Mouse (Mus musculus): Measurements from ENCODE around the gene Fkbp6. TPM values are rescaled to one million over a fixed set of nuclear protein-coding genes. Genes with fewer than 3 reads are reported as not detected.

Fkbp6 gene
- polyA plus RNA-seq, 2 experiments, result 0.03 TPM; not detected in 1

GRCm38 (mm10) chr5:135382746-135383145 lies 32.9 kb upstream of the Fkbp6 start:
- H3K27me3 ChIP-seq (ENCODE audit: control insufficient read depth, insufficient read depth, low read length), result no peaks in the 10 kb centered on the region
- no peak overlapping the region for H3K4me2 ChIP-seq (ENCODE audit: low read depth)
- H3K9me3 ChIP-seq (ENCODE audit: control insufficient read depth, low read length), result no peaks in the 10 kb centered on the region
- no peak overlapping the region for H3K27ac ChIP-seq
- H3K4me1 ChIP-seq (replicated peaks; ENCODE audit: control insufficient read depth in 2 of 2, insufficient read depth in 2 of 2, low read length in 1 of 2), result no peaks in the 10 kb centered on the region
- DNase-seq (ENCODE audit: low read depth in 3 of 3, low spot score in 3 of 3) (no peak), ATAC-seq (ENCODE audit: insufficient read depth) (no peak)
- H3K36me3 ChIP-seq (replicated peaks; ENCODE audit: control insufficient read depth, insufficient read depth, low read depth), result peaks cover 81% of the 10 kb centered on the region
- no peak for TF ChIP-seq EP300 (IDR thresholded peaks at IDR 0.05; ENCODE audit: low read depth)
- no peak for TF ChIP-seq CTCF (IDR thresholded peaks at IDR 0.05; ENCODE audit: low read depth)
- WGBS (ENCODE audit: insufficient replicate concordance), result 75% methylated on average over 7 of the region's 7 CpGs
- no peak overlapping the region for H3K9ac ChIP-seq (replicated peaks)
- no peak overlapping the region for H3K4me3 ChIP-seq (ENCODE audit: insufficient read depth in 1 of 2, low read depth in 2 of 2, low read length in 2 of 2)

GRCm38 (mm10) chr5:135381356-135381925 lies 31.6 kb upstream of the Fkbp6 start:
- H3K27ac ChIP-seq, result no peak overlapping the region
- H3K4me2 ChIP-seq (ENCODE audit: low read depth), result no peak overlapping the region
- no peak overlapping the region for H3K4me3 ChIP-seq (ENCODE audit: insufficient read depth in 1 of 2, low read depth in 2 of 2, low read length in 2 of 2)
- no peak for DNase-seq (ENCODE audit: low read depth in 3 of 3, low spot score in 3 of 3)
- no peak for ATAC-seq (ENCODE audit: insufficient read depth)
- no peaks in the 10 kb centered on the region for H3K4me1 ChIP-seq (replicated peaks; ENCODE audit: control insufficient read depth in 2 of 2, insufficient read depth in 2 of 2, low read length in 1 of 2)
- H3K36me3 ChIP-seq (replicated peaks; ENCODE audit: control insufficient read depth, insufficient read depth, low read depth), result peaks cover 72% of the 10 kb centered on the region
- WGBS (ENCODE audit: insufficient replicate concordance), result 92% methylated on average over 10 of the region's 10 CpGs
- TF ChIP-seq CTCF (IDR thresholded peaks at IDR 0.05; ENCODE audit: low read depth) (no peak), EP300 (IDR thresholded peaks at IDR 0.05; ENCODE audit: low read depth) (no peak)
- H3K27me3 ChIP-seq (ENCODE audit: control insufficient read depth, insufficient read depth, low read length), result no peaks in the 10 kb centered on the region
- no peak overlapping the region for H3K9ac ChIP-seq (replicated peaks)
- H3K9me3 ChIP-seq (ENCODE audit: control insufficient read depth, low read length), result no peaks in the 10 kb centered on the region

- WGBS (ENCODE audit: insufficient replicate concordance), result 87% methylated on average over 4 of the region's 4 CpGs
- no peak overlapping the region for H3K9ac ChIP-seq (replicated peaks)
- H3K4me1 ChIP-seq (replicated peaks; ENCODE audit: control insufficient read depth in 2 of 2, insufficient read depth in 2 of 2, low read length in 1 of 2), result no peaks in the 10 kb centered on the region
- H3K9me3 ChIP-seq (ENCODE audit: control insufficient read depth, low read length), result no peaks in the 10 kb centered on the region
- H3K4me2 ChIP-seq (ENCODE audit: low read depth), result no peak overlapping the region
- ATAC-seq (ENCODE audit: insufficient read depth) (no peak), DNase-seq (ENCODE audit: low read depth in 3 of 3, low spot score in 3 of 3) (no peak)
- no peak overlapping the region for H3K4me3 ChIP-seq (ENCODE audit: insufficient read depth in 1 of 2, low read depth in 2 of 2, low read length in 2 of 2)
- no peaks in the 10 kb centered on the region for H3K27me3 ChIP-seq (ENCODE audit: control insufficient read depth, insufficient read depth, low read length)
- no peak overlapping the region for H3K27ac ChIP-seq
- TF ChIP-seq EP300 (IDR thresholded peaks at IDR 0.05; ENCODE audit: low read depth), result no peak
- no peak for TF ChIP-seq CTCF (IDR thresholded peaks at IDR 0.05; ENCODE audit: low read depth)
- H3K36me3 ChIP-seq (replicated peaks; ENCODE audit: control insufficient read depth, insufficient read depth, low read depth), result peaks cover 76% of the 10 kb centered on the region
Measured at GRCm38 (mm10) chr5:135380681-135381080, 30.8 kb upstream of the Fkbp6 start.

- Histone ChIP-seq H3K36me3 (replicated peaks; ENCODE audit: control insufficient read depth, insufficient read depth, low read depth) (peaks cover 55% of the 10 kb centered on the region), H3K27me3 (ENCODE audit: control insufficient read depth, insufficient read depth, low read length) (no peaks in the 10 kb centered on the region), H3K9me3 (ENCODE audit: control insufficient read depth, low read length) (no peaks in the 10 kb centered on the region), H3K4me3 (ENCODE audit: insufficient read depth in 1 of 2, low read depth in 2 of 2, low read length in 2 of 2) (no peak overlapping the region), H3K4me2 (ENCODE audit: low read depth) (no peak overlapping the region), H3K9ac (replicated peaks) (no peak overlapping the region), H3K4me1 (replicated peaks; ENCODE audit: control insufficient read depth in 2 of 2, insufficient read depth in 2 of 2, low read length in 1 of 2) (no peaks in the 10 kb centered on the region), H3K27ac (no peak overlapping the region)
- no peak for ATAC-seq (ENCODE audit: insufficient read depth)
- DNase-seq (ENCODE audit: low read depth in 3 of 3, low spot score in 3 of 3), result no peak
- WGBS (ENCODE audit: insufficient replicate concordance), result 58% methylated on average over 2 of the region's 2 CpGs
- TF ChIP-seq CTCF (IDR thresholded peaks at IDR 0.05; ENCODE audit: low read depth), result no peak
Measured at GRCm38 (mm10) chr5:135376341-135376740, 26.5 kb upstream of the Fkbp6 start.

- Histone ChIP-seq H3K9ac (replicated peaks) (no peak overlapping the region), H3K36me3 (replicated peaks; ENCODE audit: control insufficient read depth, insufficient read depth, low read depth) (peaks cover 45% of the 10 kb centered on the region), H3K9me3 (ENCODE audit: control insufficient read depth, low read length) (no peaks in the 10 kb centered on the region), H3K27ac (no peak overlapping the region), H3K4me1 (replicated peaks; ENCODE audit: control insufficient read depth in 2 of 2, insufficient read depth in 2 of 2, low read length in 1 of 2) (peaks cover 2 to 5% of the 10 kb centered on the region in 2 experiments; a peak in 2 of 4 replicates), H3K4me2 (ENCODE audit: low read depth) (no peak overlapping the region), H3K27me3 (ENCODE audit: control insufficient read depth, insufficient read depth, low read length) (no peaks in the 10 kb centered on the region), H3K4me3 (ENCODE audit: insufficient read depth in 1 of 2, low read depth in 2 of 2, low read length in 2 of 2) (no peak overlapping the region)
- DNase-seq (ENCODE audit: low read depth in 3 of 3, low spot score in 3 of 3) (no peak), ATAC-seq (ENCODE audit: insufficient read depth) (no peak)
- 75% methylated on average over 8 of the region's 8 CpGs for WGBS (ENCODE audit: insufficient replicate concordance)
- TF ChIP-seq CTCF (IDR thresholded peaks at IDR 0.05; ENCODE audit: low read depth) (no peak), EP300 (IDR thresholded peaks at IDR 0.05; ENCODE audit: low read depth) (no peak)
Measured at GRCm38 (mm10) chr5:135375167-135375566, 25.3 kb upstream of the Fkbp6 start.
